Mouse (Mus musculus) heart, postnatal 4 days (tissue): ENCODE measurements around the gene Spata1. TPM values are rescaled to one million over a fixed set of nuclear protein-coding genes. Genes with fewer than 3 reads are reported as not detected.
"Not testable (repeated sequence)": the region's sequence is repeated elsewhere in the genome, so short reads cannot be mapped to it uniquely, and the experiment has no call there.

Experiments used
- DNase-seq: peaks from one replicate; pipeline ENCODE4 v3.0.0; 2021
- total RNA-seq, 2 experiments: library from RNA; stranded (reverse); gene quantifications; 2 replicates each; pipeline ENCODE4 v1.2.3; 2021

Spata1 gene
- total RNA-seq, 2 experiments from 2014 or later = 2.1 to 3.0 TPM

- DNase-seq = peak; percentile 95
Measured at GRCm38 (mm10) chr3:146450371-146450841, 49.1 kb downstream of the Spata1 start.

- no peak for DNase-seq
Measured at GRCm38 (mm10) chr3:146449745-146450250, 49.8 kb downstream of the Spata1 start, which contains the start of gene Ctbs. Ctbs (plus strand) TSS chr3:146449795.

DNA sequence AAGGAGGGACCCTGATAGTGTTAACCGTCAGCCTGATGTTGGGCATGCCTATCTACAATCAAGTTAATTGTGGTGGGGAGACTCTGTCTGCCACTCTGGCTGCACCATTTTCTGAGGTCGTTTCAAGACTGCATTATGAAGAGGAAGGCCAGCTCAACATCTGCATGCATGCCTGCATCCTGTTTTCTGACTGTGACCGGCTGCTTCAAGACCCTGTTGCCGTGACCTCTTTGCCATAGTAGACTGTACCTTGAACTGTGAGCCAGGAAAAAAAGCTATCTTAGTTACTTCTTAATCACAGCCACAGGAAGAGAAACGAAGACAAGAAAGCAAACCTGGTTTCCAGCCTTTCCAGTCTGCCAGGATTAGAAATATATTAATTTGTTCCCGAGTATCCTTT lies 50.6 kb downstream of the Spata1 start:
- DNase-seq = no peak

GRCm38 (mm10) chr3:146448372-146448771 lies 51.2 kb downstream of the Spata1 start:
- no peak for DNase-seq

GRCm38 (mm10) chr3:146447598-146447997 lies 52.0 kb downstream of the Spata1 start:
- DNase-seq = no peak

- DNase-seq = no peak
Measured at GRCm38 (mm10) chr3:146447156-146447555, 52.4 kb downstream of the Spata1 start.

DNA sequence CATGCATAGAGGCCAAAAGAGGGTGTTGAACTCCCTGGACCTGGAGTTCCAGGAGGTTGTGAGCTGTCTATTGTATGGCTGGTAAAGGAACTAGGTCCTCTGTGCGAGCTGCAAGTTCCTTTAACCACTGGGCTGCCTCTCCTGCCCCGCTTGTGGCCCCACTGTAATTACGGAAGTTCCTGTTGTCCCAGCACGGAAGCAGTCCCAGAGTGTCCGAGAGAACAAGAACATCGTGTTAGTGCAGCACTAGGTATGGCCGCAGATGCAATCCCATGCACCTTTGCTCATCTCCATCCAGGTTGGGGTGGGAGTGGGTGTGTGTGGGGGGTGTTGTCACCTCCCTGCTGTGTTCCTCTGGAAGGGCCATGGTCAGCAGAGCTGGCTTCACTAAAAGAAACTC lies 54.7 kb downstream of the Spata1 start:
- DNase-seq = no peak

DNA sequence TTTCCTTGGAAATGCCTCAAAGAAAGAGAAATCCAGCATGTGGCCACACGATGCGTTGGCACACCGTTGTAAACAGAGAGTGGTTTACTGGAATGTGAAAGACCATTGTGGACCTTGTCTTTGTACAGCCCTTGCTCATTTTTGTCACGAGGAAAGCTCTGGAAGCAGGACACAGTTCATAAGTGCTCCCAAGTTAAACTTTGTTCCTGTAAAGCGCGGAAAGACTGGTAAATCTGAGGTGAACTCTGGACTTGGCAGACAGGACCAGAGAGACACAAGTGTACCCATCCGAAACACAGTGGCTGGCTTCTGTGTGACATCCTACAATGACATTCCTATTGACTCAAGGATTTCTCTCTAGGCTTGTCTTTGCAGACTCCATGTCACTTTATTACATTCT lies 56.2 kb downstream of the Spata1 start:
- DNase-seq = no peak

GRCm38 (mm10) chr3:146442936-146443335 lies 56.6 kb downstream of the Spata1 start:
- DNase-seq = no peak

- no peak for DNase-seq
Measured at GRCm38 (mm10) chr3:146442484-146442883, 57.1 kb downstream of the Spata1 start.

DNA sequence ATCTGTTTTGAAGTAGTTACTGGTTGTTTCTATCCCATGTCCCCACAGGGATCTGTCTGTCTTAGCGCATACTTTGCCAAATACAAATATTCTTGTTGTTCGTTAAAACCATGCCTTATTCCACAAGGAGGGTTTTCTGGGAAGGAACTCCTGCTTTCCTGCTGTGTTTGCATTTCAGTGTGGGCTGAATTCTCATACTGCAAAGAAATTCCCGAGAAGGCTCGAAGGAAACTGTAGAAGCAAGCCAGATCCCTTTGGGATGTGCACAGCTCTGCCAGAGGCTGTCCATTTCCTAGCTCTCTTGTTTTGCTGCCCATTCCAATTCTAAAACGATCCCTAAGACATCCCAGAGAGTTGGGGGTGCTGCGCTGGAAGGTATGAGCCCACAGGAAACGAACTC lies 59.1 kb downstream of the Spata1 start:
- no peak for DNase-seq

- DNase-seq = no peak
Measured at GRCm38 (mm10) chr3:146440011-146440410, 59.5 kb downstream of the Spata1 start.

DNA sequence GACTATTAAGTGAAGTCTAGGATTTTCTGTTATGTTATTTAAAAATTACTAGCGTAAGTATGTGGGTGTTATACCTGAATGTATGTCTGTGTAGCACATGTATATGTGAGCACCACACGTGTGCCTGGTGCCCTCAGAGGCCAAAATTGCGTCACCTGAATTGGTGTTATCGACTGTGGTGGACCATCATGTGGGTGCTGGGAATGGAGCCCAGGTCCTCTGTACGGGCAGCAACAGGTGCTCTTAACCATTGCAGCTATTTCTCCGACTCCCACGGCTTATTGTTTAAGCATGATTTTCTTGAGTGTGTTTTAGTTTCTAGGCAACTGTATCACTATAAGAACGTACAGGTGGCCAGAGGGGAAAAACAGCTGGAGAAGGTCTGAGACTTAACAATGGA lies 63.4 kb downstream of the Spata1 start:
- no peak for DNase-seq

GRCm38 (mm10) chr3:146435533-146435932 lies 64.0 kb downstream of the Spata1 start:
- DNase-seq = no peak

DNA sequence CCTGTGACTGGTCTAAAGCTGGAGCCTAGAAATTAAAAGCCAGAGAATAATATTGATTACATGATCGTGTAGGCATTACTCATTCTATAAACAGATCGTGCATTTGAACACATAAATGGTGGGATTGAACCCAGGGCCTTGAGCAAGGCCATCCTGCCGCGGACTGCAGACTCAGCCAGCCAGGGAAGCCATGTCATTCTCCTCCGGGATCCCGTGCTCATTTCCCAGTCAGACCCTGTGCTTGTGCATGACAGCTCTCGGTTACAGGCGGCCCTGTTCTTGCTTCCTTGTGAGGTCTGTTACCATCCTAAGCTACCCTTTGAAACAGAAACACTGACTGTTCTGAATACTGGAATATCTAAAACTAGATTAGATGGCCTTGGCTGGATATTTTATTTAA lies 64.9 kb downstream of the Spata1 start:
- no peak for DNase-seq

- peak; percentile 52 for DNase-seq
Measured at GRCm38 (mm10) chr3:146433681-146434350, 65.7 kb downstream of the Spata1 start.

- DNase-seq = not testable (repeated sequence)
Measured at GRCm38 (mm10) chr3:146433063-146433462, 66.5 kb downstream of the Spata1 start.

GRCm38 (mm10) chr3:146426489-146426888 lies 73.1 kb downstream of the Spata1 start:
- no peak for DNase-seq

DNA sequence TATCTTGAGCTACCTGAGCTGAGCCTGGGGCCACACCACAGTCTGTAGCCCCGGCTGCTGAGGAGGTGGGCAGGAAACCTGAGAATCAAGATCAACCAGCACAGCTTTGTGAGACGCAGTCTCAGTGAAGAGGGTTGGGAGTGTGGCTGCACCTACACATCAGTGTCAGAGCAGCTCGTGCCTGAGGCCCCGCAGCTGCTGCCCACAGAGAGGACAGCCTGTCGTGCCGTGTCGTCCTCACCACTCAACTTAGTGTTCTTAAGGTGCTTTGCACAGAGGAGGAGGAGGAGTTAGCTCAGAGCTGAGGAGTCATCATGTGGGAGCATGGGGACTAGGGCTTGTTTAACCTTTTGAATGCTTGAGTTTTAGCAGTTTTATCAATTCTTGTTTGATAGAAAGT lies 73.7 kb downstream of the Spata1 start:
- no peak for DNase-seq

GRCm38 (mm10) chr3:146424306-146424900 lies 75.2 kb downstream of the Spata1 start:
- DNase-seq = peak; percentile 34

DNA sequence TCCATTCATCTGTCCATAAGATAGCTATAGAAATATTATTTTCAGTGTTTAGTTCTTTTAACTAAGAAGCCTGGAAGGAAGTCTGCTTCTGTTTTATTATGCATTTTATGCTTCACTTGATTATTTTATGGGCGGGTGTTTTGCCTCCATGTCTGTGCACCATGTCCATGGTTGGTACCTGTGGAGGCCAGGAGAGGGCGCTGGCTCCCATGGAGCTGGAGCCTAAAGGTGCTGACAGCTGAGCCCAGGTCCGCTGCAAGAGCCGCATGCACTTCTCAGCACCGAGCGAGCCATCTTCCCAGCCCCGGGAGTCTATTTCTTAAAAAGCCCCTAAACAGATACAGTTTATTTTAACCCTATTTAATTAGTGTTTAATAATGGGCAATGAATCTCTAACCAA lies 75.8 kb downstream of the Spata1 start:
- no peak for DNase-seq

DNA sequence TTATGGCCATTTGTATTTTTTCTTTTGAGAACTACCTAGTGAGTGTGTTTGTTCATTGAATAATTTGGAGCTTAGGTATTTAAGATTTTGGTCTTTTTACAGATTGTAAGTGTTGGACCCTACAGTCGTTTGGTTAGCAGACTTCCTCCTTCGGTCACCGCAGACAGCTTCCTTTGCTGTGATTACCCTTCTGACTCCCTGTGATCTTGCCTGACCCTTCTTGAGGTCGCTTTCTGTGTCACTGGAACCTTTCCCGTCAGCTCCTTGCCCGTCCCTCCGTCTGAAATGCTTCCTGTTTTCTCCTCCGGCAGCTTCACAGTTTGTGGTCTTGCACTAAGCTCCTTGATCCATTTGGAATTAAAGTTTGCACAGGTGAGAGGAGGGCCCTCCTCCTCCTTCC lies 77.8 kb downstream of the Spata1 start:
- DNase-seq = no peak

- DNase-seq = no peak
Measured at GRCm38 (mm10) chr3:146419992-146420537, 79.5 kb downstream of the Spata1 start.

DNA sequence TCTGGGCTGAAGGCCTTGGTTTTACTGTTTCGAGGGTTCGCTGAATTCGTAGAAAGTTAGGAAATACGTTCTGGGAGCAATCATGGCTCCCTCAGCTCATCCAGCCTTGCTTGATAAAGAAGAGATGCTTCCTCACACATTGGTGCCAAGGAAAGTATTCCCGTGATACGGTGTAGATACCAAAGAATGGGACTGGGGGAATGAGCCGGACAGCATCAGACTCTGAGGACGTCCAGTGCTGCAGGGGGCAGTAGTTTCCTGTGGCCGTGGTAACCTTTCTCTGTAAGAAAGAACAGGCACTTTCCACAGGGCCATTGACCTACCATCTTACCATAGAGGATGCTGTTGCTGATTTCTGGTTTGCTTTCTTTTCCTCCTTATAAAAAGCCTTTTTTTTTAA lies 80.0 kb downstream of the Spata1 start:
- DNase-seq = no peak
